Mouse (Mus musculus) neutrophil, adult 65 days (primary cell): ENCODE measurements around the gene Tubb5. TPM values are rescaled to one million over a fixed set of nuclear protein-coding genes. Genes with fewer than 3 reads are reported as not detected.

Source experiments
- total RNA-seq: library from RNA; stranded (reverse); gene quantifications from 2 replicates; pipeline ENCODE4 v1.2.4, GENCODE M21; 2023

Tubb5 gene
- total RNA-seq = 358 and 363 TPM in 2 replicates

GRCm38 (mm10) chr17:35838122-35838544 lies at the start of gene Tubb5:
Tubb5 (minus strand) TSS chr17:35838306.

DNA sequence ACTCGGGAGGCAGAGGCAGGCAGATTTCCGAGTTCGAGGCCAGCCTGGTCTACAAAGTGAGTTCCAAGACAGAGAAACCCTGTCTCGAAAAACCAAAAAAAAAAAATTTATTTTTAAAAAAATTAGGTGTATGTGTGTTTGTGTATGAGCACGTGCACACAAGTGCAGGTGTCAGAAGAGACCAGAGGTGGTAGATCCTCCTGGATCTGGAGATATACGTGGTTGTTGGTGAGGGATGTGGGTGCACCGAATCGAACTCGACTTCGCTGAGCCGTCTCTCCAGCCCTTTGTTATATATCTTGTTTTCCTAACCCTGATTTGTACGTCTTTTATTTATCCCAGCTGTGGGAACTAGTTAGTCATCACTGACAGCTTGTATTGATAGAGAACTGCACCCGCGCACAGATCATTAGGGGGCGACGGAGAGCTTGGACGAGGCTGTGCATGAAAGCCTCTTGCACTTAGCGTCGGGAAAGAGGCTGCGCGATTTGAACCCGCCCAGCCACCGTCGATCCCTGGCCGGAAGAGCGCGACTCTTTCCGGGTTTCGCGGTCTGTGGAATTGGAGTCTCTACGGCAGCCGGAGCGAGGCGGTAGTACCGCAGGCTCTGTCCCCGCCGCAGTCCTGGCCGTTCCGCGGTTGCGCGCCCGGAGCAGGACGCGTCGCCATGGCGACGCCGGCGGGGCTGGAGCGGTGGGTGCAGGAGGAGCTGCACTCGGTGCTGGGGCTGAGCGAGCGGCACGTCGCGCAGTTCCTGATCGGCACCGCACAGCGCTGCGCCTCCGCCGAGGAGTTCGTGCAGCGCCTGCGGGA lies 41.3 kb upstream of the Tubb5 start, which contains the start of gene Dhx16:
Gene Dhx16 (plus strand): TSS at position 575 of the 813 bp plus-strand sequence.

DNA sequence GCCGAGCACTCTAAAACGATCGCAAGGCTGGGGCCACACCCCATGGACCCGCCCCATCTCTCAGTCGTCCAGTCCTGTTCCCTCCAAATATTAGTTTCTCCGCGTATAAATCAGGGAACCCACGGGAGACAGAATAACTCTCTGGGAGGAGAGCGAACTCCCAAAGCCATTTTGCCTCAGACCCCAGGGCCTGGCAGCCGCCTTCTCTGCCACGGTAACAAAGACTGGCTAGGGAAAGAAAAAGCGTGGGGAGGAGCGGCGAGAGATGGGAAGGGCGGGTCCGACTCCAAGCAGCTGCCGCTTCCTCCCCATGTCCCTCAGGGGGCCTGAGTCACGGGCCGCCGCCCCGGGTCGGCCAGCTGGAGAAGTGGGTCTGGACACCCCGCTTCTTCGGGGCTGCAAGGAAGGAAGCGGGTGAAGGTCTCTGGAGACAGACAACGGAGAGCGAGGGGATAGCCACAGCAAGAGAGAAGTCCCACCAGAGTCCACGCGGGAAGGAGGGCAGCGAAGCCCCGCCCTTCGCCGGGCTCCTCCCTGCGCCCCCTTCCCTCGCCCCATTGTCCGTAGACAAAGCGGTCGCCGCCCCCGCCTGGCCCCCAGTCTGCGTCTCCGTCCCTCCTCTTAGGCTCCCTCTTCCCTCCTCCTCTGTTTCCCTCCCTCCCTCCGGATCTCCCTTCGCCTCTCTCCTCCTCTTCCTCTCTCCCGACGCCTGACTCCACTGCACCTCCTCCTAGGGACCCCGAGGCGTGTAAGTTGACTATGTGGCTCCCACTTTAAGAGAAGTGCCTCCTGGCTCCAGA lies 27.6 kb upstream of the Tubb5 start, which contains the start of gene Ppp1r18:
Gene Ppp1r18 (plus strand): TSS at position 113 of the 800 bp plus-strand sequence.

DNA sequence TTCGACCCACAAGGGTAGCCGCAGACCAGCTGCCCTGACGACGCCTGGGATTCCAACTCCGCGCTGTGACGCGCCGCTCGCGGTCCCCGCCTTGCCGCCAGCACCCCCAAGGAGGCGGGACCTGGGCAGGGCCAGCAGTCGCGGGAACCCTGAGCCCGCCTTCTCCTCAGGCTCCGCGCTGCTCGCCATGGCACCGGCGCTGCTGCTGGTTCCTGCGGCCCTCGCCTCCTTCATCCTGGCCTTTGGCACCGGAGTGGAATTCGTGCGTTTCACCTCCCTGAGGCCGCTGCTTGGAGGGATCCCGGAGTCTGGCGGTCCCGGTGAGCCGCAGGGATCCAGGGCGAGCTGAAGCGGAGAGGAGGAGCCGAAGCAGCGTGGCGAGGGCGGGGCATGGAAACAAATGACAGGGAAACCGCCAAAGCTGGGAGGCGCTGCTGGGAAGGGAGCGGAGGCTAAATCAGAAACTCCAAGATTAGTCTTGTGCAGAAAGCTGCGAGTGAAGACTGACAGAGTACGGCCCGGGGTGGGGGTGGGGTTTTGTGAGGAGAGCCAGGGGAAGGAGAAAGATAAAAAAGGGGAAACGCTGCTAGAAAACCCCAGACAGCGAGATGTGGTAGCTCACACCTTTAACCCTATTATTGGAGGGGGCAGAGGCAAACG lies 23.2 kb upstream of the Tubb5 start, which contains the start of gene Nrm:
Gene Nrm (plus strand): TSS at position 121 of the 660 bp plus-strand sequence.

DNA sequence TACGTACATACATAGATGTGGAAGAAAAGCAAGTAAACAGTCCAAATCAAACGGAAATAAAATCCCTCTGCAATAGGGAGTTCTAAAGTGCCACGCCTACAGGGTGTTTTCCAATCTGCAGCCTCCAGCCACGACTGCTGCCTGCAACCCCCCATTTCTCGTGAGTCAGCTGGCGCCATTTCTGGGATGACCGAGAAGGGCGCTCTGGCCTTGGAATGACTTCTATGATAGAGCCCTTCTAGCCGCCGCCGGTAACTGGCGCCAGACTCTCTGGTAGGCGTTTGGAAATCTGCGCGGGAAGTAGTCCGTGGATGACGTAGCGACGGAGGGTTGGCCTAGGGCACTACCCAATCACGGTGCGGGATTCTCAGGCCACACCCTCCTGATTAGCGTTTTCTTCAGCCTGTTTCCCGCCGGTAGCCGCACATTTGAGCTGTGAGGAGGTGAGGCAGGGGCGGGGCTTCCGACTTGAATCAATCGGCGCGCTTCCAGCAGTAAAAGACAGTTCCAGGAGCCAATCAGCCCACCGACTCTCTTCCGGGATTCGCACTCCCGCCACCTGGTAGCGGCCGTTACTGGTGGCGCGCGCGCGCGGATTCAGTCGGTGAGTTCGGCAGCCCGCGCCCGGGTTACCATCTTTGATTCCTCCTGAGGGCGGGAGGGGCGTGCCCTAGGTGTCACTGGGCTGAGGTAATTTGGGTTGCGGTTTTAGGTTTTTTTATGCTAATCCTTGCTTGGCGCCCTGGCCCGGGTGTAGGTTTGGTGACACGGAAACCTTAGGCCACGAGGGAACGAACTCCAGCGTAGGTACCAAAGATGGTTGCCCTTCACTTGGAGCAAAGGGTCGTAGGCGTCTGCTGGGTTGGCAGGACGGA lies 3.2 kb upstream of the Tubb5 start, which contains the start of gene Mdc1:
Gene Mdc1 (plus strand): TSS at position 440 of the 875 bp plus-strand sequence.

GRCm38 (mm10) chr17:35822964-35823937 lies 14.9 kb downstream of the Tubb5 start, which contains the start of gene Flot1:
Flot1 (plus strand) TSS chr17:35823230.

GRCm38 (mm10) chr17:35821439-35822430 lies 16.4 kb downstream of the Tubb5 start, which contains the start of gene Ier3:
Ier3 (plus strand) TSS chr17:35821684.

Other genes starting within 250 kb of the Tubb5 start
- gene Sfta2, start 236.8 kb downstream of the Tubb5 start, total RNA-seq = not detected in 2 replicates
- not detected in 2 replicates for gene Gm9573, start 211.7 kb downstream of the Tubb5 start, total RNA-seq
- not detected in 2 replicates for gene Mucl3, start 194.6 kb downstream of the Tubb5 start, total RNA-seq
- 5.3 and 11.6 TPM in 2 replicates for gene Vars2, start 170.7 kb downstream of the Tubb5 start, total RNA-seq
- 4.2 and 5.6 TPM in 2 replicates for gene Gtf2h4, start 164.6 kb downstream of the Tubb5 start, total RNA-seq
- 0.13 and 0.25 TPM in 2 replicates for gene Ddr1, start 133.7 kb downstream of the Tubb5 start, total RNA-seq
- gene Ier3, start 16.6 kb downstream of the Tubb5 start, total RNA-seq = 146 and 161 TPM in 2 replicates
- 177 and 218 TPM in 2 replicates for gene Flot1, start 15.1 kb downstream of the Tubb5 start, total RNA-seq
- 19.8 and 27.4 TPM in 2 replicates for gene Mdc1, start 3.2 kb upstream of the Tubb5 start, total RNA-seq
- gene Nrm, start 23.0 kb upstream of the Tubb5 start, total RNA-seq = 37.7 and 48.1 TPM in 2 replicates
- gene Ppp1r18, start 27.3 kb upstream of the Tubb5 start, total RNA-seq = 276 and 319 TPM in 2 replicates
- gene Dhx16, start 41.5 kb upstream of the Tubb5 start, total RNA-seq = 54.5 and 72.8 TPM in 2 replicates
- 11.3 and 14.5 TPM in 2 replicates for gene 2310061I04Rik, start 59.1 kb upstream of the Tubb5 start, total RNA-seq
- 10.8 and 12.3 TPM in 2 replicates for gene Atat1, start 71.8 kb upstream of the Tubb5 start, total RNA-seq
- 18.8 and 24.2 TPM in 2 replicates for gene Mrps18b, start 78.1 kb upstream of the Tubb5 start, total RNA-seq
- gene Ppp1r10, start 78.1 kb upstream of the Tubb5 start, total RNA-seq = 65.3 and 65.4 TPM in 2 replicates
- gene Abcf1, start 131.5 kb upstream of the Tubb5 start, total RNA-seq = 66.5 and 97.8 TPM in 2 replicates
- gene Gnl1, start 141.5 kb upstream of the Tubb5 start, total RNA-seq = 43.4 and 73.5 TPM in 2 replicates
- 26.3 and 32.8 TPM in 2 replicates for gene Prr3, start 141.9 kb upstream of the Tubb5 start, total RNA-seq
- 37.5 and 37.7 TPM in 2 replicates for gene H2-T24, start 182.3 kb upstream of the Tubb5 start, total RNA-seq
- gene H2-T23, start 194.5 kb upstream of the Tubb5 start, total RNA-seq = 151 and 156 TPM in 2 replicates
- 31.0 and 31.3 TPM in 2 replicates for gene H2-T22, start 204.4 kb upstream of the Tubb5 start, total RNA-seq
- gene Gm6034, start 204.7 kb upstream of the Tubb5 start, total RNA-seq = 0.29 TPM in 1 of 2 replicates, not detected in the other
- gene Gm11127, start 220.1 kb upstream of the Tubb5 start, total RNA-seq = 34.1 and 46.2 TPM in 2 replicates